Mouse (Mus musculus): ENCODE data around the gene Scn8a. TPM values are rescaled to one million over a fixed set of nuclear protein-coding genes. Genes with fewer than 3 reads are reported as not detected.

Gene Scn8a
- total RNA-seq, 4 experiments from 2014 or later: 200 to 226 (median 209) TPM

DNA sequence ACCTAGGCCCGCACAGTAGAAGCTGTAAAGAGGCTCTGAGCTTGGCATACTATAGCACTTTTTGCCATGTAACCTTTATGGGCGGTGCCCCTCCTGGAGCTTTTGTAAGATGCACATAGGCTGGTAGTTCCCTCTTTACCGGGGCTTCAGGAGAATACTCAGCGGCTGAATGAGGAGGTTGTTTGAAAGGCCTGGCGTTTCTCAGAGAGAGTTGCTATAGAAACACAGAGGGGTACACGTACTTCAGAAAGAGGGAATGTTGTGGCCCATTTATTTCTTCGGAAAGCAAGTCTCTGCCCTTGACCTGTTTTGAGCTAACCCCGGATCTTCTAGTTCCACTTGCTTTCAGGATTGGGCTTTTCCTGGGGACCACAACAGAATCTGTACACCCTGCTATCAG, 83.2 kb downstream of the Scn8a start:
- DNase-seq (ENCODE audit: low spot score in 2 of 2): no peak

DNA sequence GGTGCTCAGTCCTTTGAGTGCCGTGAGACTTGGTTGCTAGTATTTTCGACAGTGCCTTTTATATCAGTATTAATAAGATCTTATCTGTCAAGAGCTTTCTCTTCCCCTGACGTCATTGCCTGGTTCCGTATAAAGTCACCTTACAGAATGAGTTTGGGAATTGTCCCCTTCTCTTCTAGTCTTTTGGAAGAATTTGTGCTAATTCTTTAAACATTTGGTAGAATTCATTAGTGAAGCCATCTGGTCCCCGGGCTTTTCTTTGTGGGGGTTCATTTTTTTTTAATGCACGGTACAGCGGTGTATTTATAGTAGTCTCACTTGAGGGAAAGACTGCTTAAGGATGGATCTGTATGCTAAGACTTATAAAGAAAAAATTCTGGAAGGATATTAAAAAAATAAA, 84.3 kb downstream of the Scn8a start:
- no peak for DNase-seq (ENCODE audit: low spot score in 2 of 2)

DNA sequence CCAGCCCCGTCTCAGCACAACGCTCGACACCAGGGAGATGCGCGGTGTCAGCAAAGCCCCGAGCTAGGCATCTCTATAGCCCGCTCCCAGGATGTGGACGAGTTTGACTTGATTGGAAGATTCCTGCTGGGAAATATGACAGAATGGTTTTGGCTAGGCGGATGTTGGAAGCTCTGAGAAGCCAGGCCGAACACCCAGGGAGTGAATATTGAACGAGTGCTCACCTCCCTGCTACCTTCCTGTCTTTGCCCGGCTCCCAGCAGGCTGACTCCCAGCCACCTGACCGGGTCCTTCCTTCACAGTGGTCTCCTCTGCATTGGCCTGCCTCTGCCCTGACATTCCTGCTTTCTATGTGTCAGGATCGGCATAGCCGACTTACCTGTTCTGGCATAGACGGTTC, 85.1 kb downstream of the Scn8a start:
- no peak for DNase-seq (ENCODE audit: low spot score in 2 of 2)

DNA sequence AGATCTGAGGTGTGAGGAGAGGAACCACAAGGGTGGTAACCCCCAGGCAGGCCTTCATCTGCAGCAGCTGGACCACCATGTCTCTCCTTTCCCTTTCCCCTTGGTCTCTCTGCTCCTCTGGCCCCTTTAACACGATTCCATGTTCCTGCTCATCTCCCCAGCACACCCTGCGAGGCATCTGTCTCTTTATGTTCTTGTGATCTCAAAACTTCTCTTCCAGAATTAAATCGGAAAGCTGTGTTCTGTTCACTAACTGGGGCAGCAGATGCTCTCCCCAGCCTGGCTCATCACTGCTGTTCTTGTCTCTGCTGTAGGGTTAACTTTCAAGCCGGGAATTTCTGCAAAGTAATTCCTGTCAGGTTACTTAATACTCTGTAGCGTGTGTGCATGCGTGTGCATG, 91.3 kb downstream of the Scn8a start:
- peak in 1 of 2 experiments; percentile 42 for DNase-seq (ENCODE audit: low spot score in 2 of 2)

DNA sequence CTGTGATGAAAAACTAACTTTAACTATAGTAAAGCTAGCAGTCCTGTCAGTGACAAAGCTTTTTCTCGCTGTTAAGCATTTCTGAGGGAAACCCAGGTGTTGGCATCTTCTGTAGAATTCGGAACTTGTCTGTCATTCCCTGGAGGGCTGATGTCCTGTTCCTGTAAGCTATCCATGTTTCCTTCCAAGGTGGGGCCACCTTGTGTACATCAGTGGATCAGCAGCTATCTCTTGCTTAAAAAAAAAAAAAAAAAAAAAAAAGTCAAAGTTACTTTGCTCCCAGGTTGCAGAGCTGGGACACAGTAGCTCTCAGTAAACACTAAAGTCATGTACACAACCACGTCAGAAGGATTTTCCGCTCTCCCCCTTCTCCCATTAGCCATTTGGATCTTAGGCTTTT, 91.9 kb downstream of the Scn8a start:
- DNase-seq (ENCODE audit: low spot score in 2 of 2): no peak

DNA sequence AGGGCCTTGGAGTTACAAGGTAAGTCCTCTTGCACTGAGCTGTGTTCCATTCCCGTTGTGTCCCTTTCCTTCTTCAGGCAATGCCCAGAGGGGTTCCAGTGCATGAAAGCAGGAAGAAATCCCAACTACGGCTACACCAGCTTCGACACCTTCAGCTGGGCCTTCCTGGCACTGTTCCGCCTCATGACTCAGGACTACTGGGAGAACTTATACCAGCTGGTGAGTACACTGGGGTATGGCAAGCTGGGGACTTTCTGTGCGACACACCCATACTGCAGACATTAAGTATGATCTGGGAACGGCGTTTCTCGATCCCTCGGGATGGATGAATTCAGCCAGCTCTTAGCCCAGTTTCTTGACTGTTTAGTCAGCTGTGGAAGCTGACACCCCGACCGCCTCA, 101.8 kb downstream of the Scn8a start:
- DNase-seq (ENCODE audit: low spot score in 2 of 2): peak in 1 of 2 experiments; percentile 74

DNA sequence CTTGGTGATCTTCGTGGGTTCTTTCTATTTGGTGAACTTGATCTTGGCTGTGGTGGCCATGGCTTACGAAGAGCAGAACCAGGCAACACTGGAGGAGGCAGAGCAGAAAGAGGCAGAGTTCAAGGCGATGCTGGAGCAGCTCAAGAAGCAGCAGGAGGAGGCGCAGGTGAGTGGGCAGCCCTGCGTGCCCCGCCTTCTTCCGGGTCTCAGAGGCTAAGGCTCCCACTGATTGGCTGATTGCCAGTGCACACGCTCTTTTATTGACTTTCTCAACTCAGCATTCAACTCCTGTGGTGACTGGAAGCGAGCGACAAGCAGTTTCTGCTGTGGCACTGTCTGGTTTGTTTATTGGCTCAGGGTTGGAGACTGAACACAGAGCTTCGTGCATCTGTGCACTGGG, 103.1 kb downstream of the Scn8a start:
- DNase-seq (ENCODE audit: low spot score in 2 of 2): no peak

DNA sequence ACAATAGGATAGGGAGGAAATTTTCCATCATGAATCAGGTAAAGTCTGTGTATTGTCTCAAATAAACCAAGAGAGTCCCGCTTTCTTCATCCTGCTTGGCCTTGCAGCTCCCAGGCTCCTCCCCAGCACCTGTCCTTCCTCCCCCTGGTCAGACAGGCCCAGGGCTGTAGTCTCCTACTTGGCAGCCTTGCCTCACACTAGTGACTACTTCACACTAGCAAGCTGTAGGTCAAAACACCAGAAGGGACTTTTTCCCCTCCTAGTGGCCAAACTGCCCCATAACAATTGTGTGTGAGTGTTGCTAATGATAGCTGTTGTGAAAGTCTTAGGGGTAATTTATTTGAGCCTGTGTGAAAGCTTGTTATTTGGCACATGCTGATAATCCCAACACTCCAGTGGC, 105.0 kb downstream of the Scn8a start:
- no peak for DNase-seq (ENCODE audit: low spot score in 2 of 2)

DNA sequence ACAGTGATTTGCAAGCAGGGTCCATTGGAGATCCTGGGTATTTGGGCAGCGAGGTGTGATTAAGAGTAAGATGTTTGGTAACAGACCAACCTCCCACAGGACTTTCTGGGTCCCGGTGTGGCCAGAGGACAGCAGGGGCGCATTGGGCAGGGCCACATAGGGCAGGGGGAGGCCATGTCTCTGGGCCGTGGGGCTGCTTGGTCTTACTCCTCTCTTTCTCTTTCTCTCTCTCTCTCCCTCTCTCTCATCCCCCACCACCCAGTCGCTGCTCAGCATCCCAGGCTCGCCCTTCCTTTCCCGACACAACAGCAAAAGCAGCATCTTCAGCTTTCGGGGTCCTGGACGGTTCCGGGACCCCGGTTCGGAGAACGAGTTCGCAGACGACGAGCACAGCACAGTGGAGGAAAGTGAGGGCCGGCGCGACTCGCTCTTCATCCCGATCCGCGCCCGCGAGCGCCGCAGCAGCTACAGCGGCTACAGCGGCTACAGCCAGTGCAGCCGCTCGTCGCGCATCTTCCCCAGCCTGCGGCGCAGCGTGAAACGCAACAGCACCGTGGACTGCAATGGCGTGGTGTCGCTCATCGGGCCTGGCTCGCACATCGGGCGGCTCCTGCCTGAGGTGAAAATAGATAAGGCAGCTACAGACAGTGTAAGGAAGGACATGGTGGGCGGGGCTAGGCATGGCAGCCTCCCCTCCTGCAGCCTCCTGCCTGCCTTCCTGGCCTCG, 113.9 kb downstream of the Scn8a start:
- DNase-seq (ENCODE audit: low spot score in 2 of 2): peak in 1 of 2 experiments; percentile 51

DNA sequence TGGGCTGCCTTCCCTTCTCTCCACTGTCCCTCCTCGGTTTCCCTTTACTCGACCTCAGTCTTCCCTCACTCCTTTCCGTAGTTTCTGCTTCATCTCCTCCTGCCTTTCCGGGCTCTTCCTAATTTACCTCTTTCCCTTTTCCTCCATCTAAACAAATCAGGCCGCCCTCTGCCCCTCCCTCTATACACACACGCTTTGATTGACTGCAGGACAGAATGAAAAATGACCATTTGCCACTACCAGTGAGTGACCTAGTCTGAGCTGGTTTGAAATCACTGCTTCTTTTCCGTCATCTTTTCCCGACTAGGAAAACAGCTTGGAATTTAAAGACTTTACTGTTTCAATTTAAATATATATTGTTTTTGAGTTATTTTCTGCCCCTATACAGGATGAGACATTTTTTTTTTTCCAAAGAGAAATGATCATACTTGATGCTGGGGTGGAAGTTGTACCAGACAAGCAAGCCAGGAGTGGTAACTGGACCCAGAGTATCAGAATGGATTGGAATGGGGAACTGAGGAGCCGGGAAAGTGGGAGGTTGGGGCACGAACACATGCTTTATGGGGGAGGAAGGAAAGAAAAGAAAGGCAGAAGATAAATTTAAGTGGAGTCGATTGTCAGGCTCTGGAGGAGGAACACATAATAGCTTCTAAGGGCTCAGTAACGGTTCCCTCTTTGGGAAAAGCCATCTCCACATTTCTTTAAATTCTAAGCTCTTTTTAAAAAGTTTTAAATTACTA, 114.7 kb downstream of the Scn8a start:
- DNase-seq (ENCODE audit: low spot score in 2 of 2): no peak

DNA sequence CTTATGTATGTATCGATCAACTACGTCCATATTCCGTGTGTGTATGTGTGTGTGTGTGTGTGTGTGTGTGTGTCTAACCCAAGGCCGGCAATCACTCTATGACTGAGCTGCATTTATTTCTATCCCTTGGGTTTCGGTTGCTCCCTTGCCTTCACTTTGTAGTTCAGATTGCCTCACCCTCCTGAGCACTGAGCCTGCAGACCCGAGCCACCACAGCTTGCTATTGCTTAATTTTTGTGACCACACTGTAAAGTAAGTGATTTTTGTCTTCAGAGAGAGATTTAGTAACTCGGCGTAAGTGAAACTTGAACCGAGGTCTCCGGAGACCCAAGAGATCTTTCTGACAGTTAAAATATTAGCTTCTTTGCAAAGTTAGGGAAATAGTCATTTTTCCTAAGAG, 116.8 kb downstream of the Scn8a start:
- DNase-seq (ENCODE audit: low spot score in 2 of 2): no peak

DNA sequence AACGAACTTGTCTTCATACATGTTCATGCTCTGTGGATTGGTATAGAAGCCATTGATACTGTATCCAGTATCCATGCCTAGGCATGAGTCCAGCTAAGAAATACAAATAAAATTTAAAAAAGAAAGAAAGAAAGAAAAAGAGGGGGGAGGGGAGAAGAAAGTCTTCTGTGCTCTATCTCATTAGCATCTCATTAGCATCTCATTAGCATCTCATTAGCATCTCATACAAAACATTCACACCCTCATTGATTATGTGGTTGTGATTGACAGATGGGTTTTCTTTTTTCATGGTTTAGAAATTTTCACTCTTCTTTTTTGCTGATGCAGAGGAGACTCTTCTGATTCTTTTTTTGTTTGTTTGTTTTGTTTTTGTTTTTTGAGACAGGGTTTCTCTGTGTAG, 117.4 kb downstream of the Scn8a start:
- no peak for DNase-seq (ENCODE audit: low spot score in 2 of 2)

DNA sequence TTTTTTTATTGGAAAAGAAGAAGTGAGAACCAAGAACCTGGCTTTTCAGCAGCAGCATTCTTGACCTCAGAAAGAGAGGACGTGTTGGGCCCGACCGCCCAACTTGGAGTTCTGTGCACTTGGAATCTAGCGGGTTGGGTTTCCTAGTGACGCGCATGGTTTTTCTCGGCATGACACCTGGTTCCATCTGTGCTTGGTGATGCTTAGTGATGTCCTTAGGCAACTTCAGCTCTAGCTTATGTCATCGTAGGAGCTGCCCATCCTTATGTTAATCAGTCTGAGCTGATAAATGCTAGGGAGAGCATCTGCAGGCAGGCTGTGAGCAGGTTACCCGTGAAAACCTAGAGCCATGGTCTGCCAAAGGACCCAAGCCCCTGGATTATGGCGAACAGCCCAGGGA, 120.6 kb downstream of the Scn8a start:
- DNase-seq (ENCODE audit: low spot score in 2 of 2): no peak

DNA sequence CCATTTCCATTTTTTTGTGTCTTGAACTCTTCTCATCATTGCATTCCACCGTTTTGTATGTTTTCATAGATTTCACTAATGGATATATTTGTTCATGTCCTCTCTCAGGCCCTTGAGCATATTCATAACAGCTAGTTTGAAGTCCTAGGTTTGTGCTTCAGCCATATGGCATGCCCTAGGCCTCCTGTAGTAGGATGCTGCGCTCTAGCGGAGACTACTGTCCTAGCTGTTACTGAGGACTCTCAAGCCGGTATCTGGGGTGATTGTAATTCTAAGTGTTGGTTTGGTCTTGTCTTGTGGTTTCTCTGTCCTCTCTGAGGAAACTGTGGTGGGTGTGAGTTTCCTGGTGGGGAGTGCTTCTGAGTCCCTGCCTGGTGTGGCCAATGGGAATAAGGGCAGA, 127.4 kb downstream of the Scn8a start:
- no peak for DNase-seq (ENCODE audit: low spot score in 2 of 2)

DNA sequence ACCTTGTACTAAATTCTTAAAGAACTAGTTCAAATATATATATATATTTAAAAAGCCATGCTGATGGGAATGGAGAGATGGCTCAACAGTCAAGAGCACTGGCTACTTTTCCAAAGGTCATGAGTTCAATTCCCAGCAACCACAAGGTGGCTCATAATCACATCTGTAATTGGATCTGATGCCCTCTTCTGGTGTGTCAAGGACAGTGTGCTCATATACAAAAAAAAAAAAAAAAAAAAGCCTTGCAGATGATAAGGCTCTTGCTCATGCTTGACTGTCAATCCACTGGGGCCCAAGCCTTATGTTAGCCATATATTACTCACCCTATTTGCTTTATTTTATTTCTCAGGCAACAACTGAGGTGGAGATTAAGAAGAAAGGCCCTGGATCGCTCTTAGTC, 132.0 kb downstream of the Scn8a start:
- no peak for DNase-seq (ENCODE audit: low spot score in 2 of 2)

DNA sequence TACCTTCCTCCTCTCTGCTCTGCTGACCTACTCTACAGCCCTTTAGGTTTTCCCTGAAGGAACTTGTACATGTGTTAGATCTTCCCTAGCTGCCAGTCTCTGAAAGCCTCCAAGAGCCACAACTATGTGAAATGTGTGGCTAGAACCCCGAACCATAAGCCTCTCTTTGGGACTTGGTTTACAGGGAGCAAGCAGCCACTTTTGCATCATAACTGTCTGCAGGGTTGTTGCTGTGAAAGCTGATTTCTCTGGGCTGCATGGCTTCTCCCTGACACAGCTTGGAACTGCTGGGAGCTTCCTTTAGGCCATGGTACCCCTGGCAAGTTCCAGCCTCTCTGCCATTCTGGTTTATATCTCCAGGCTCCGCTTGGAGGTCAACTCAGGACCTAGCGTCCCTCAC, 132.8 kb downstream of the Scn8a start:
- DNase-seq (ENCODE audit: low spot score in 2 of 2): no peak

DNA sequence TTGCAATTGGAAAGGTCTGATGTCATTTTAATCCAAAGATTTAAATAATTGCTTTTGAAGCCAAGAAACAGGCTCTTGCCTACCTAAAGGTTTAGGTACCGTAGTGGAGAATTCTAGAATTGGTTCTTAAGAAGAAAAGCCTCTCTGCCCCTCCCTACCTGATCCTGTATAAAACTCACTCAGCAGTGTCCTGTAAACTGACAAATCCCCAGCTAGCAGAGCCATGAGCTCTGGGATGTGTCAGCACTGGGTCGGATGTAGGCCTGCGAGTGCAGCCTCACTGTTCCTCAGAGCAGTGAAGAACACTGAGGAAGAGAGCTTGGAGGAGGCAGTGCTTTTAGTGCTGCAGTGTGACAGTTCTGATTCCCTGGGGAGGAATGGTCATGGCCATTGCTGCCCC, 134.9 kb downstream of the Scn8a start:
- DNase-seq (ENCODE audit: low spot score in 2 of 2): no peak

DNA sequence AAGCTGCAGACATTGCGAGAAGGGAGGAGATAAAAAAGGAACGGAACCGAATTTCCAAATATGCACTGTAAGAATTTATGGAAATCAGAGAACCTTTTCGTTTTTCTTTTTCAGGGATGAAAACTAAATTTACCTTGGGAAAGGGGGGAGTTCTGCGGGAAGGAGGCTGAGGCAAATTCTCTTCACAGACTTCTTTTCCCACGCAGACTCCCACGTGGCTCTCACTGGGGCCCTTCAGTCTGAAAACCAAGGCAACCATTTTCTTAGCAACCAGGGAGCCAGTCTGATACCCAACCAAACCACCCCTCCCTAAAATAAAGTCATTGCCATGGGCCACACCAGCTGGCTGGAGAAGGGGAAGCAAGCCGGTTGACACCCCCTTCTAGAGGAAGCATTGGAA, 136.1 kb downstream of the Scn8a start:
- peak; percentile 46 to 82 for DNase-seq (ENCODE audit: low spot score in 2 of 2)

DNA sequence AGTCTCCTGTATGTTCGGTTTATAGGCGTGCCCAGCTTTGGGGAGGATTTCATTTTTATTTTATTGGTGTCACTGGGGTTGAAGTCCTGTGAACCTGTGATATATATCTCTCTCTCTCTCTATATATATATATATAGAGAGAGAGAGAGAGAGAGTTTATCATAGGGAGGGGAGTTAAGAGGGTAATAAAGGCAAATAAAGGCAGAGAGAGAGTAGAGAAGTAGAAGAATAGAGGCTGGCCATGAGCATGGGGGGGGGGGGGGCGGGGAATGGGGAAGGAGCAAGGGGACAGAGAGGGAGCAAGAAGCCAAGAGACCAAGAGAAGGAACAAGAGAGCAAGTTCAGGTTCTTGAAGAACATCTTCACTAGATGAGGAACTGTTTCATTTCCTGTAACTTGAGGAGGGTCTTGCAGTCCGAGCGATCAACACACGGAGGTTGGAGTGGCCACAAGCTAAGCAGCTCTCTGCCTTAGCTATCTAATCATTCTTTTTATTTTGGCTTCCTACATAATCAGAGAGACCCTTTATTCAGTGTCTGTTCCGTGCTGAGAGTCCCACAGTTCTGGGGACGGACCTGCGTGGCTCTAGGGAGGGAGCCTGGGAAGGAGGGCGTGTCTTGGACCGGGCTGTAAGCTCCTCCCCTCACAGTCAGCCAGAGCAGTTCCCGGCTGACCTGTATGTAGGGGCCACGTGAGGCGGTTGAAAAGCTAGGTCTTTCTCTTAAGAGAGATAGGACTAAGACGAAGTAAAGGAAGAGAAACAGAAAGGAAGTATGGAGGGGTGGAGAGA, 136.8 kb downstream of the Scn8a start:
- DNase-seq (ENCODE audit: low spot score in 2 of 2): no peak

DNA sequence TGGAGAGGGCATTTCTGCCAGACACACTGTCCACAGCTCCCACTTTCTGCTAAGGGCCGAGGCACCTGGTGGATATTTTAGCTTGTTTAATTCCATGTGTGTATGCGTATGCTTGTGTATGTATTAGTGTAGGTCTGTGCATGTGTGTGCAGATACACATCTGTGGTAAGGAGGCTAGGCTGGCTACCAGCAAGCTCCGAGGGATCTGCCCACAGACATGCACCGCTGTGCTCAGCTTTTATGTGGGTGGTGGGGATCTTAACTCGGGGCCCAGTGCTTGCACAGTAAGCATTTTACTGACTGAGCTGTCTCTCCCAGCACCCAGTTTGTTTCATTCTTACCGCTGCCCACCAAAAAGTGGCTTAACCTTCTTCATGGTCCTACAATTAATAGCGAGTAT, 137.6 kb downstream of the Scn8a start:
- DNase-seq (ENCODE audit: low spot score in 2 of 2): peak in 1 of 2 experiments; percentile 68

DNA sequence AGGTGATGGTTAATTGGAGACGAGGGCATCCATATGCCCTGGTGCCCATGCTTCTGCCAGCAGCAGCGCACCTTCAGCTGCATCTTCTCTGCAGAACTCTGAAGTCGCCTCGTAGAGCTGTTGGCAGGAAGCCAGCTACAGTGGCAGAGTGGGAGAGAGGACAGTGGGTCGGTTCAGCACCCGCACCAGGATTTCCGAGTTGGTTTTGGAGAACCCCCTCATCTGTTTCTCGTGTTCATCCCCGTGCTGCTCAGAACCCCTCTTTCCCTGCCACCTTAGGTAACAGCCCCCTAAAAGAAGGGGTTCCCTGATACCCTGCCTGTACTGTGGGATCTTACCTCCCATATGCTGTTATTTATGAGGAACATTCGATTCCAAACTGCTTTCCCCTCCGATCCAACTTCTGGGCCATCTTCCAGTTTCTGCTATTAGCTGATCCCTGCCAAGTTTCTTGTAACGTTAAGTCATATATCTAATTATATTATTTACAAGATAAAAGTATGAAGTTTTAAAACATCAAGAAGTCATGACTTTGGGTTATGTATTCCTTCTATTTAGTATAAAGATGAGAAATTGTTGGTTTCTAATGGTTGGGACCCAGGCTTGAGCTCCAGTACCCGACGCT, 138.8 kb downstream of the Scn8a start:
- peak in 1 of 2 experiments; percentile 55 for DNase-seq (ENCODE audit: low spot score in 2 of 2)

DNA sequence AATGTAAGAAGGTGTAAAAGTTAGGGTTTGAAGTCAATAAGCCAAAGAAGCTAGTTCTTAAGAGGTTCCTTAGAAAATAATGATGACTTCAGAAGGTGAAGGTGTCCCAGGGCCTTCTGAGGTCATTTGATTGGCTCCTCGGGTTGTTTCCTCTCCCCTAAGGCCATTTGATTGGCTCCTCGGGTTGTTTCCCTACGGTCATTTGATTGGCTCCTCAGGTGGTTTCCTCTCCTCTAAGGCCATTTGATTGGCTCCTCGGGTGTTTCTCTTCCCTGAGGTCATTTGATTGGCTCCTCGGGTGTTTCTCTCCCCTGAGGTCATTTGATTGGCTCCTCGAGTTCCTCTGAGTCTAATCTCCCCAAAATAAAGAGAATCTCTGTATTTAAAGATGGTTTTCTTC, 141.7 kb downstream of the Scn8a start:
- DNase-seq (ENCODE audit: low spot score in 2 of 2): no peak

Data from left cerebral cortex, adult 8-10 months (tissue).